Mouse (Mus musculus) lung, adult 2 months (tissue): ENCODE measurements around the gene Gata2.

ENCODE experiments used
- CTCF ChIP-seq: fragments of 200-500 bp; IDR thresholded peaks from 2 replicates; pipeline ENCODE4 v1.5.1; 2011; ENCODE audit warnings: mild to moderate bottlenecking, low read length, control low read depth; ENCODE audit not compliant: insufficient read depth
- POLR2A ChIP-seq: fragments of 200-500 bp; IDR thresholded peaks from 2 replicates; pipeline ENCODE4 v1.6.1; 2011; ENCODE audit warnings: low read depth, mild to moderate bottlenecking, control low read depth, low read length, borderline replicate concordance; ENCODE audit errors: extremely low read depth

DNA sequence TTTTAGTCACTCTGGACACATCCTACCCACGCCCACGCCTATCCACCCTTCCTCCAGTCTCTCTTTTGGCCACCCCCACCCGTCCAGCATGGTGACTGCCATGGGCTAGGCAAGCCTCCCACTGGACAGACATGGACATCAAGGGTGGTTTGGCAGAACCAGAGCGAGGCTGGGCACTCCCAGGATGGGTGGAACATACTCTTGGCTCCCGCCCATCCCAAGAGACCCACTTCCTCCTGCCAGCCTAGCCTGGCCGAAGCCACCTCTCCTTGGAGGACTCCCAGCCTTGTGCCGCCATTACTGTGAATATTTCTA, 11.7 kb downstream of the Gata2 start:
- TF ChIP-seq CTCF (no peak), POLR2A (no peak)
